Comparison of ENCODE assay signal across 8 mouse cellular contexts in genomic region chr12:46399653-46399975, GRCm38 (mm10).
DNase-seq lines count a peak whose midpoint lies in the region; ATAC-seq and TF ChIP-seq lines count a peak whose summit lies in the region.

No protein-coding gene starts in this region.

- H3K4me3 ChIP-seq in heart, embryonic 12.5 days: peak overlapping the region; percentile 51
- peak overlapping the region; percentile 61 for H3K4me3 ChIP-seq in forebrain, embryonic 10.5 days
- H3K4me3 ChIP-seq in limb, embryonic 12.5 days (replicated peaks): peak overlapping the region; percentile 51
- peak overlapping the region; percentile 42 for H3K4me3 ChIP-seq in olfactory bulb, adult 2 months (ENCODE audit: insufficient read depth, low read depth, low read length)

- no peaks in the 10 kb centered on the region for H3K9me3 ChIP-seq in heart, embryonic 12.5 days (replicated peaks)
- no peaks in the 10 kb centered on the region for H3K9me3 ChIP-seq in forebrain, embryonic 10.5 days
- no peaks in the 10 kb centered on the region for H3K9me3 ChIP-seq in limb, embryonic 12.5 days

- under 1% methylated on average over 14 of the region's 14 CpGs for WGBS in heart, embryonic 12.5 days
- WGBS in forebrain, embryonic 10.5 days: 2% methylated on average over 14 of the region's 14 CpGs
- 0% methylated on average over 13 of the region's 14 CpGs for WGBS in limb, embryonic 12.5 days
- 5% methylated on average over 14 of the region's 14 CpGs for WGBS in olfactory bulb, adult 2 months

- no peak for DNase-seq in heart, adult 11 months
- DNase-seq in ZHBTc4 (ENCODE audit: low read depth, low spot score): peak; percentile 16
- peak; percentile 40 for DNase-seq in forebrain, embryonic 10.5 days (ENCODE audit: extremely low spot score, low spot score)
- no peak for DNase-seq in urinary bladder, postnatal 14 days (ENCODE audit: low spot score)

- TF ChIP-seq POLR2A in olfactory bulb, adult 2 months (IDR thresholded peaks at IDR 0.05; ENCODE audit: insufficient read depth, low read depth, low read length): no peak

- no peak for TF ChIP-seq CTCF in olfactory bulb, adult 2 months (IDR thresholded peaks at IDR 0.05; ENCODE audit: insufficient read depth, low read depth, low read length)

- peak overlapping the region; percentile 79 for H3K4me2 ChIP-seq in heart, embryonic 12.5 days
- H3K4me2 ChIP-seq in limb, embryonic 12.5 days: peak overlapping the region; percentile 78

- no peaks in the 10 kb centered on the region for H3K4me1 ChIP-seq in heart, embryonic 12.5 days (replicated peaks)
- H3K4me1 ChIP-seq in forebrain, embryonic 10.5 days: peaks cover 7% of the 10 kb centered on the region
- no peaks in the 10 kb centered on the region for H3K4me1 ChIP-seq in limb, embryonic 12.5 days (replicated peaks)
- H3K4me1 ChIP-seq in olfactory bulb, adult 2 months (ENCODE audit: control insufficient read depth, insufficient read depth, low read length): peaks cover 3% of the 10 kb centered on the region; the same call in 1 of the 2 replicates

- no peak overlapping the region for H3K27ac ChIP-seq in heart, embryonic 12.5 days (ENCODE audit: poor library complexity, severe bottlenecking)
- peak overlapping the region; percentile 82 for H3K27ac ChIP-seq in forebrain, embryonic 10.5 days
- no peak overlapping the region for H3K27ac ChIP-seq in limb, embryonic 12.5 days
- no peak overlapping the region for H3K27ac ChIP-seq in olfactory bulb, adult 2 months (ENCODE audit: insufficient read depth, low read depth, low read length)

- H3K36me3 ChIP-seq in heart, embryonic 12.5 days: no peaks in the 10 kb centered on the region
- H3K36me3 ChIP-seq in forebrain, embryonic 10.5 days (replicated peaks): no peaks in the 10 kb centered on the region
- H3K36me3 ChIP-seq in limb, embryonic 12.5 days: no peaks in the 10 kb centered on the region

- H3K27me3 ChIP-seq in heart, embryonic 12.5 days (replicated peaks): peaks cover 3% of the 10 kb centered on the region; the same call in 1 of the 2 replicates
- H3K27me3 ChIP-seq in forebrain, embryonic 10.5 days (ENCODE audit: poor library complexity, severe bottlenecking): peaks cover 25% of the 10 kb centered on the region
- H3K27me3 ChIP-seq in limb, embryonic 12.5 days: peaks cover 14% of the 10 kb centered on the region

- ATAC-seq in heart, embryonic 12.5 days (ENCODE audit: insufficient number of reproducible peaks, low FRiP score): peak; percentile 82
- peak; percentile 62; the same call in 1 of the 2 replicates for ATAC-seq in limb, embryonic 12.5 days (ENCODE audit: insufficient number of reproducible peaks, insufficient read depth, low FRiP score, low TSS enrichment, low read depth)
- ATAC-seq in megakaryocyte-erythroid progenitor cell, adult 5-6 weeks (replicated peaks; ENCODE audit: low FRiP score, low TSS enrichment, poor library complexity, severe bottlenecking): no peak

- peak overlapping the region; percentile 34; the same call in 1 of the 2 replicates for H3K9ac ChIP-seq in heart, embryonic 12.5 days
- H3K9ac ChIP-seq in limb, embryonic 12.5 days (replicated peaks): peak overlapping the region; percentile 57

Comparison
In these comparisons a context has a peak if more than half of its experiments do, and no peak if none do; other contexts are left out.
1. DNase-seq: peak in ZHBTc4 (single experiment) and forebrain, embryonic 10.5 days (single experiment); none in heart, adult 11 months (single experiment) and urinary bladder, postnatal 14 days (single experiment).
2. Peak in every context shown above with its lines, with median percentiles within 50 percentile points of each other: H3K4me3 ChIP-seq.